Mouse (Mus musculus): ENCODE results near the gene Rufy4.
A peak's percentile ranks its signal among the peaks of the same experiment; 100 is the strongest.

Rufy4 gene

GRCm38 (mm10) chr1:74124991-74125552, at the start of gene Rufy4:
Gene Rufy4, plus strand, starts transcription at chr1:74125541.
- Histone ChIP-seq H3K36me3 (ENCODE audit: insufficient read depth, low read length) (no peaks in the 10 kb centered on the region), H3K4me3 (replicated peaks; ENCODE audit: low read length) (peak within 1 kb of the TSS; percentile 78), H3K9me3 (ENCODE audit: low read length) (no peaks in the 10 kb centered on the region), H3K4me1 (replicated peaks; ENCODE audit: low read depth, low read length) (peaks cover 18% of the 10 kb centered on the region), H3K27me3 (ENCODE audit: insufficient read depth, low read length) (peaks cover 83% of the 10 kb centered on the region)
- TF ChIP-seq CTCF (conservative IDR thresholded peaks at IDR 0.05; ENCODE audit: low read length) (peak; percentile 67), NANOG (IDR thresholded peaks at IDR 0.05; ENCODE audit: borderline replicate concordance, low read length) (no peak), POU5F1 (IDR thresholded peaks at IDR 0.05; ENCODE audit: borderline replicate concordance, low read length) (no peak)

- no peaks in the 10 kb centered on the region for H3K9me3 ChIP-seq (ENCODE audit: low read length)
- H3K27me3 ChIP-seq (ENCODE audit: insufficient read depth, low read length), result peaks cover 21% of the 10 kb centered on the region; the same call in 1 of the 2 replicates
- no peak for TF ChIP-seq POU5F1 (IDR thresholded peaks at IDR 0.05; ENCODE audit: borderline replicate concordance, low read length)
- no peak for TF ChIP-seq NANOG (IDR thresholded peaks at IDR 0.05; ENCODE audit: borderline replicate concordance, low read length)
- no peak for TF ChIP-seq CTCF (conservative IDR thresholded peaks at IDR 0.05; ENCODE audit: low read length)
- no peak overlapping the region for H3K4me3 ChIP-seq (replicated peaks; ENCODE audit: low read length)
- H3K4me1 ChIP-seq (replicated peaks; ENCODE audit: low read depth, low read length), result no peaks in the 10 kb centered on the region
- H3K36me3 ChIP-seq (ENCODE audit: insufficient read depth, low read length), result no peaks in the 10 kb centered on the region
Observed at GRCm38 (mm10) chr1:74076230-74076629, 49.1 kb upstream of the Rufy4 start.

- Histone ChIP-seq H3K4me3 (replicated peaks; ENCODE audit: low read length) (no peak overlapping the region), H3K4me1 (replicated peaks; ENCODE audit: low read depth, low read length) (peaks cover 8% of the 10 kb centered on the region), H3K9me3 (ENCODE audit: low read length) (no peaks in the 10 kb centered on the region), H3K27me3 (ENCODE audit: insufficient read depth, low read length) (peaks cover 19% of the 10 kb centered on the region; the same call in 1 of the 2 replicates), H3K36me3 (ENCODE audit: insufficient read depth, low read length) (no peaks in the 10 kb centered on the region)
- TF ChIP-seq CTCF (conservative IDR thresholded peaks at IDR 0.05; ENCODE audit: low read length), result peak; percentile 79
- TF ChIP-seq NANOG (IDR thresholded peaks at IDR 0.05; ENCODE audit: borderline replicate concordance, low read length), result no peak
Observed at GRCm38 (mm10) chr1:74077353-74077752, 48.0 kb upstream of the Rufy4 start.

DNA sequence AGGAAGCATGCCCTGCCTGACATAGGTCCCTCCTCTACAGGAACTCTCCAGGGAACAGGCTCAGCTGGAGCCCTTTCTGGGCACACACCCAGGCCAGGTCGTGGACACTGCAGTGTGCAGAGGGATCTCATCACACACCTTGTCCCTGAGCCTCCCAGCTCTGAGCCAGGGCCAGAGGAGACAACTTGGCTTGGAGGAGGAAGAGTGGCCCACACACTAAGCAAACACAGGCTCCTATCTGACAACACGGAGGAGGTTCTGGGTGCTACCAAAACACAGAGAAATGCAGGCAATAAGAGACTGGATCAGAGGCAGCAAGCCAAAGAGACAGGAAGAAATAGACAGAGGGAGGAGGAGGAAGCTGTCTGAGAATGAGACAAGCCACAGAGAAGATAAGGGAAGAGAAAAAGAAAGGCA, 43.8 kb upstream of the Rufy4 start:
- Histone ChIP-seq H3K4me1 (replicated peaks; ENCODE audit: low read depth, low read length) (peaks cover 40% of the 10 kb centered on the region), H3K36me3 (ENCODE audit: insufficient read depth, low read length) (no peaks in the 10 kb centered on the region), H3K27me3 (ENCODE audit: insufficient read depth, low read length) (peaks cover 26% of the 10 kb centered on the region; the same call in 1 of the 2 replicates), H3K9me3 (ENCODE audit: low read length) (no peaks in the 10 kb centered on the region), H3K4me3 (replicated peaks; ENCODE audit: low read length) (no peak overlapping the region)
- TF ChIP-seq POU5F1 (IDR thresholded peaks at IDR 0.05; ENCODE audit: borderline replicate concordance, low read length), result no peak
- TF ChIP-seq NANOG (IDR thresholded peaks at IDR 0.05; ENCODE audit: borderline replicate concordance, low read length), result no peak
- no peak for TF ChIP-seq CTCF (conservative IDR thresholded peaks at IDR 0.05; ENCODE audit: low read length)

GRCm38 (mm10) chr1:74082841-74083463, 42.4 kb upstream of the Rufy4 start:
- Histone ChIP-seq H3K4me3 (replicated peaks; ENCODE audit: low read length) (no peak overlapping the region), H3K27me3 (ENCODE audit: insufficient read depth, low read length) (peaks cover 26% of the 10 kb centered on the region; the same call in 1 of the 2 replicates), H3K4me1 (replicated peaks; ENCODE audit: low read depth, low read length) (peaks cover 40% of the 10 kb centered on the region), H3K36me3 (ENCODE audit: insufficient read depth, low read length) (no peaks in the 10 kb centered on the region), H3K9me3 (ENCODE audit: low read length) (no peaks in the 10 kb centered on the region)
- TF ChIP-seq POU5F1 (IDR thresholded peaks at IDR 0.05; ENCODE audit: borderline replicate concordance, low read length) (no peak), NANOG (IDR thresholded peaks at IDR 0.05; ENCODE audit: borderline replicate concordance, low read length) (no peak), CTCF (conservative IDR thresholded peaks at IDR 0.05; ENCODE audit: low read length) (peak; percentile 97)

DNA sequence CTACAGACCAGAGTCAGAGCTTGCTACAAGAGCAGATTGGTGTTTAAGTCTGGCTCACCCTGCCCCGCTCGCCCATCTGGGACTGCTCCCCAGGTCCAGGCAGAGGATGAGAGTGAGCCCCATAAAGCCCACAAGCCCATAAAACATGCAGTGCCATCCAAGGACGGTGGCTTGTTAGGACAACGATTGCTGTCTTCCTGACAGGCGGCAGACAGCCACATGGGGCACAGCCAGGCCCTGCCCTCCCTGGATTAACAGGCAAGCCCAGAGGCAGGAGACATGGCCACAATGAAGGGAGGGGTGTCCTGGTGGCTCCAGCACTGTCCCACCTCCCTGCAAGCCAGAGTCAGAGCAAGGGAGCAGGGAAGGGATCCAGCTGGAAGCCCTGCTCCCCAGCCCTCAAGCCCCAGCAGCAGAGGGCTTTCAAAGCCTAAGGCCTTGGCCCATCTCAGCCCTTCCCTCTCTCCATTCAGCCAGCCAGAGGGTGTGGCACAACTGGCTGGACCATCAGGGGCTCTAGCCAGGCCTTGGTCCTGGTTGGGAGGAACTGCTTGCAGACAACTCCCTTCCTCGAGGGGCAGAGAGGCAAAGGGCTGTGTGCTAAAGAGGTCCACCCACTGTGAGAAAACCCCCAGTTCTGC, 41.2 kb upstream of the Rufy4 start:
- peaks cover 24% of the 10 kb centered on the region for H3K27me3 ChIP-seq (ENCODE audit: insufficient read depth, low read length)
- H3K9me3 ChIP-seq (ENCODE audit: low read length), result no peaks in the 10 kb centered on the region
- H3K36me3 ChIP-seq (ENCODE audit: insufficient read depth, low read length), result no peaks in the 10 kb centered on the region
- H3K4me3 ChIP-seq (replicated peaks; ENCODE audit: low read length), result peak overlapping the region; percentile 23; the same call in 1 of the 2 replicates
- TF ChIP-seq CTCF (conservative IDR thresholded peaks at IDR 0.05; ENCODE audit: low read length) (no peak), NANOG (IDR thresholded peaks at IDR 0.05; ENCODE audit: borderline replicate concordance, low read length) (no peak), POU5F1 (IDR thresholded peaks at IDR 0.05; ENCODE audit: borderline replicate concordance, low read length) (no peak)
- H3K4me1 ChIP-seq (replicated peaks; ENCODE audit: low read depth, low read length), result peaks cover 40% of the 10 kb centered on the region

- no peak for TF ChIP-seq POU5F1 (IDR thresholded peaks at IDR 0.05; ENCODE audit: borderline replicate concordance, low read length)
- TF ChIP-seq NANOG (IDR thresholded peaks at IDR 0.05; ENCODE audit: borderline replicate concordance, low read length), result no peak
- TF ChIP-seq CTCF (conservative IDR thresholded peaks at IDR 0.05; ENCODE audit: low read length), result no peak
Observed at GRCm38 (mm10) chr1:74084752-74085151, 40.6 kb upstream of the Rufy4 start.

DNA sequence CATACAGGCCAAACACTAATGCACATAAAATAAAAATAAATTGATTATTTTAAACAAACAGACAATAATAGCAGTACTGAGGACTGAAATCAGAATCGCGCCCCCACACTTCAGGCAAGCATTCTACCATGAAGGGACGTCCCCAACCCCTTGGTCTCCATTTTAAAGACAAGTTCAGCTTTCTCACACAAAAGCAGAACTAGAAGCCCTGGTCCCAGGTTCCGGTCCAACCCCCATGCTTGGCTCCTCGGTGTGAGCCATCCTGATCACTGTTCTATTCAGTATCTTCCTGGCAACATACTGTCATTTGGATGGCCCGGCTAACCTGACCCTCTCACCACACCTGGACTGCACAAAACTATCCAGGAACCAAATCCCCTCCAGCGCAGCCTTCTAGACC, 39.8 kb upstream of the Rufy4 start:
- H3K9me3 ChIP-seq (ENCODE audit: low read length), result no peaks in the 10 kb centered on the region
- no peaks in the 10 kb centered on the region for H3K36me3 ChIP-seq (ENCODE audit: insufficient read depth, low read length)
- TF ChIP-seq POU5F1 (IDR thresholded peaks at IDR 0.05; ENCODE audit: borderline replicate concordance, low read length), result no peak
- TF ChIP-seq CTCF (conservative IDR thresholded peaks at IDR 0.05; ENCODE audit: low read length), result no peak
- no peak for TF ChIP-seq NANOG (IDR thresholded peaks at IDR 0.05; ENCODE audit: borderline replicate concordance, low read length)
- peaks cover 36% of the 10 kb centered on the region for H3K27me3 ChIP-seq (ENCODE audit: insufficient read depth, low read length)
- peaks cover 52% of the 10 kb centered on the region for H3K4me1 ChIP-seq (replicated peaks; ENCODE audit: low read depth, low read length)
- H3K4me3 ChIP-seq (replicated peaks; ENCODE audit: low read length), result no peak overlapping the region

More at GRCm38 (mm10) chr1:74084752-74085151, 40.6 kb upstream of the Rufy4 start:
- Histone ChIP-seq H3K4me3 (replicated peaks; ENCODE audit: low read length) (no peak overlapping the region), H3K4me1 (replicated peaks; ENCODE audit: low read depth, low read length) (peaks cover 44% of the 10 kb centered on the region), H3K36me3 (ENCODE audit: insufficient read depth, low read length) (no peaks in the 10 kb centered on the region), H3K27me3 (ENCODE audit: insufficient read depth, low read length) (peaks cover 28% of the 10 kb centered on the region), H3K9me3 (ENCODE audit: low read length) (no peaks in the 10 kb centered on the region)

All from E14TG2a.4 (cell line).